Mouse (Mus musculus) limb, embryonic 15.5 days (tissue): Measurements from ENCODE around the gene Tnnt3. TPM values are rescaled to one million over a fixed set of nuclear protein-coding genes. Genes with fewer than 3 reads are reported as not detected.

ENCODE experiments used
- ATAC-seq: fragments of 200-750 bp; cut with Nextera tagmentation; 2 replicates; pipeline ENCODE4 v1.8.0; 2017; ENCODE audit warnings: low read depth, moderate TSS enrichment; ENCODE audit not compliant: insufficient number of reproducible peaks, low FRiP score, low TSS enrichment
- H3K27ac ChIP-seq: fragments of 300-500 bp; sonication (generic); 2 replicates; pipeline ENCODE4 v1.5.1; 2015; ENCODE audit warnings: moderate library complexity, mild to moderate bottlenecking, inconsistent platforms
- H3K27me3 ChIP-seq: fragments of 300-500 bp; sonication (generic); 2 replicates; pipeline ENCODE4 v1.6.1; 2015; ENCODE audit warnings: inconsistent platforms
- H3K36me3 ChIP-seq: fragments of 300-500 bp; sonication (generic); 2 replicates; pipeline ENCODE4 v1.6.1; 2015; ENCODE audit warnings: inconsistent platforms
- H3K4me1 ChIP-seq: fragments of 300-500 bp; sonication (generic); 2 replicates; pipeline ENCODE4 v1.6.1; 2015; ENCODE audit warnings: inconsistent platforms
- H3K4me2 ChIP-seq: fragments of 300-500 bp; sonication (generic); 2 replicates; pipeline ENCODE4 v1.6.1; 2015; ENCODE audit warnings: mild to moderate bottlenecking, inconsistent platforms
- H3K4me3 ChIP-seq: fragments of 300-500 bp; sonication (generic); 2 replicates; pipeline ENCODE4 v1.5.1; 2015; ENCODE audit warnings: mild to moderate bottlenecking, inconsistent platforms
- H3K9ac ChIP-seq: fragments of 300-500 bp; sonication (generic); 2 replicates; pipeline ENCODE4 v1.6.1; 2015; ENCODE audit warnings: inconsistent platforms
- H3K9me3 ChIP-seq: fragments of 300-500 bp; sonication (generic); 2 replicates; pipeline ENCODE4 v1.6.1; 2016; ENCODE audit warnings: inconsistent platforms
- WGBS: fragments of 180-500 bp; shearing (Covaris S2); methylation state at CpG from one replicate; pipeline ENCODE4 v1.1.7; 2015; 5-methylcytosine and 5-hydroxymethylcytosine counted together
- polyA plus RNA-seq: library from polyadenylated mRNA; unstranded; fragments of >200 nt; fragmentation: Nextera tagmentation; extraction: Ambion mirVana; gene quantifications from 2 replicates; pipeline ENCODE4 v1.2.1, GENCODE M21; 2015

The Tnnt3 gene
- polyA plus RNA-seq, 1 experiment from 2014 or later, result 154 TPM

GRCm38 (mm10) chr7:142558511-142559146, 60.0 kb downstream of the Tnnt3 start:
- no peak overlapping the region for H3K9ac ChIP-seq
- H3K27me3 ChIP-seq, result no peaks in the 10 kb centered on the region
- WGBS, result 88% methylated on average over 9 of the region's 9 CpGs
- ATAC-seq, result no peak
- H3K4me2 ChIP-seq, result no peak overlapping the region
- peaks cover 60% of the 10 kb centered on the region for H3K4me1 ChIP-seq
- H3K27ac ChIP-seq, result 0 out of 2 replicates have a peak overlapping the region, but pooled peaks have one; percentile 11
- H3K4me3 ChIP-seq, result no peak overlapping the region
- H3K36me3 ChIP-seq, result no peaks in the 10 kb centered on the region
- no peaks in the 10 kb centered on the region for H3K9me3 ChIP-seq

DNA sequence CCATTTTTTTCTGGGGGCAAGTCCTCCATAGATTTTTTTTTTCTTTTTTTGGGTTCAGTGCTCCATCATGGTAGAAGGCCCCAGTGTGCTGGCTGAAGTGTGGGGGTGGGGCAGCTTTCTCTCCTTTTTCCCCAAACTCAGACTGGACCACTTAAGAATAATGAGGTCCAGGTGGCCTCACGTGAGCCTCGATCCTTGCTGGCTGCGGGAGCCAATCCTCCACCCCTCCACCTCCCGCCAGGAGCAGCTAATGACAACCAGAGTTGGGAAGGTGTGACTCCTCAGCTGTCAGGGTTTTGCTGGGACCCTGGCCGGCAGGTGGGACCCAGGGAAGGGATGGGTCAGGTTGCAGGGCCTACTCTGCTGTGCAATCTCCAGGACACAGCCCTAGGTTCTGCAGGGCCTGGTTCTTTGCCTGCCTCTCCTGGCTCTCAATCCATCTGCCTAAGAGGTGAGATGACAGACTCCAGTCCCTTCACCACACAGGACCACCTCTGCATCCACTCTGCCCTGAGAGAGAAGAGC, 61.1 kb downstream of the Tnnt3 start:
- ATAC-seq, result no peak
- H3K9ac ChIP-seq, result no peak overlapping the region
- no peaks in the 10 kb centered on the region for H3K27me3 ChIP-seq
- no peak overlapping the region for H3K4me2 ChIP-seq
- no peak overlapping the region for H3K4me3 ChIP-seq
- peaks cover 59% of the 10 kb centered on the region for H3K4me1 ChIP-seq
- no peaks in the 10 kb centered on the region for H3K9me3 ChIP-seq
- WGBS, result 22% methylated on average over 5 of the region's 5 CpGs
- peak overlapping the region; percentile 54 for H3K27ac ChIP-seq
- no peaks in the 10 kb centered on the region for H3K36me3 ChIP-seq

GRCm38 (mm10) chr7:142560942-142561855, 62.6 kb downstream of the Tnnt3 start:
- H3K4me1 ChIP-seq, result peaks cover 58% of the 10 kb centered on the region

DNA sequence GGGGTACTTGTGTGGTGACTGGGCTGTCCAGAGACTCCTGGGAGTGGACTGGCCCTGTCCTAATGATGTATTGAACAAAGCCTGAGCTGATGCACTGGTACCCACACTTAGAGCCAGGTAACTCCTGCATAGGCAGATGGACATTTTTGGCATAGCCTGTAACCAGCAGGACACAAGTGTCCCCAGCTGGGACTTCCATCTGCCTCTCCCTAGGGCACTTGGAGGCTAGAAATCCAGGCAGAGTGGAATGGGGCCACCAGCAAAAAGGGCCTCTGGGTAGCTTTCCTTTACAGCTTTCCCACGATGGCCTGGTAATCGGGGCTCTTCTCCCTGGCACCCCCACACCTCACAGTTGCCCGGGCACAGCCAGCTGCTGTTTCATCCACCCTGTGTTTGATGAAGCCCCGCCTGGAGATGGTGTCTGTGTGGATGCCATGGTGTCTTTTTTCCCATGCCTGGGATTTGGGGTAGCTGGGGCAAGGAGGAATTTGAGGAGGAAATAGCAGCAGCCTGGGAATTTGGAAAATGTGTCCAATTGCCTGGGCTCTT, 63.3 kb downstream of the Tnnt3 start:
- ATAC-seq, result no peak
- peak overlapping the region; percentile 63 for H3K27ac ChIP-seq
- no peaks in the 10 kb centered on the region for H3K9me3 ChIP-seq
- no peaks in the 10 kb centered on the region for H3K27me3 ChIP-seq
- H3K4me1 ChIP-seq, result peaks cover 58% of the 10 kb centered on the region
- H3K9ac ChIP-seq, result no peak overlapping the region
- no peak overlapping the region for H3K4me2 ChIP-seq
- 36% methylated on average over 4 of the region's 4 CpGs for WGBS
- H3K4me3 ChIP-seq, result no peak overlapping the region
- no peaks in the 10 kb centered on the region for H3K36me3 ChIP-seq

More at GRCm38 (mm10) chr7:142560942-142561855, 62.6 kb downstream of the Tnnt3 start:
- no peaks in the 10 kb centered on the region for H3K36me3 ChIP-seq
- 38% methylated on average over 18 of the region's 18 CpGs for WGBS
- ATAC-seq, result no peak
- H3K27me3 ChIP-seq, result no peaks in the 10 kb centered on the region
- no peak overlapping the region for H3K4me2 ChIP-seq
- H3K4me3 ChIP-seq, result no peak overlapping the region
- H3K27ac ChIP-seq, result peak overlapping the region; percentile 63; the same call in 1 of the 2 replicates
- H3K9me3 ChIP-seq, result no peaks in the 10 kb centered on the region
- H3K9ac ChIP-seq, result no peak overlapping the region

GRCm38 (mm10) chr7:142563168-142563567, 64.5 kb downstream of the Tnnt3 start:
- peaks cover 52% of the 10 kb centered on the region for H3K4me1 ChIP-seq
- H3K4me2 ChIP-seq, result no peak overlapping the region
- ATAC-seq, result no peak
- H3K36me3 ChIP-seq, result no peaks in the 10 kb centered on the region
- H3K27me3 ChIP-seq, result no peaks in the 10 kb centered on the region
- H3K9me3 ChIP-seq, result no peaks in the 10 kb centered on the region
- H3K27ac ChIP-seq, result no peak overlapping the region
- 37% methylated on average over 6 of the region's 6 CpGs for WGBS
- no peak overlapping the region for H3K9ac ChIP-seq
- no peak overlapping the region for H3K4me3 ChIP-seq

- Histone ChIP-seq H3K4me3 (no peak overlapping the region), H3K9me3 (no peaks in the 10 kb centered on the region), H3K4me2 (no peak overlapping the region), H3K4me1 (peaks cover 60% of the 10 kb centered on the region), H3K9ac (no peak overlapping the region), H3K27me3 (no peaks in the 10 kb centered on the region), H3K27ac (no peak overlapping the region), H3K36me3 (no peaks in the 10 kb centered on the region)
- no peak for ATAC-seq
- WGBS, result 40% methylated on average over 11 of the region's 11 CpGs
These were observed 66.5 kb downstream of the Tnnt3 start for GRCm38 (mm10) chr7:142564955-142565643.

Other genes starting within 250 kb of the Tnnt3 start
- not detected in 2 replicates for gene Gm2431, start 240.5 kb upstream of the Tnnt3 start, polyA plus RNA-seq
- not detected in 2 replicates for gene Gm4559, start 224.5 kb upstream of the Tnnt3 start, polyA plus RNA-seq
- gene Krtap5-1, start 201.7 kb upstream of the Tnnt3 start, polyA plus RNA-seq, result not detected in 2 replicates
- not detected in 2 replicates for gene Krtap5-4, start 195.3 kb upstream of the Tnnt3 start, polyA plus RNA-seq
- 4.0 and 4.6 TPM in 2 replicates for gene Ifitm10, start 125.1 kb upstream of the Tnnt3 start, polyA plus RNA-seq
- not detected in 2 replicates for gene Gm49369, start 116.2 kb upstream of the Tnnt3 start, polyA plus RNA-seq
- gene Ctsd, start 110.8 kb upstream of the Tnnt3 start, polyA plus RNA-seq, result 392 and 426 TPM in 2 replicates
- gene Syt8, start 64.0 kb upstream of the Tnnt3 start, polyA plus RNA-seq, result 6.3 and 6.7 TPM in 2 replicates
- 136 and 529 TPM in 2 replicates for gene Tnni2, start 57.0 kb upstream of the Tnnt3 start, polyA plus RNA-seq
- gene Lsp1, start 38.0 kb upstream of the Tnnt3 start, polyA plus RNA-seq, result 57.3 and 63.3 TPM in 2 replicates
- gene Mrpl23, start 33.9 kb downstream of the Tnnt3 start, polyA plus RNA-seq, result 28.8 and 30.5 TPM in 2 replicates
- 1,279 and 1,432 TPM in 2 replicates for gene Igf2, start 168.0 kb downstream of the Tnnt3 start, polyA plus RNA-seq
- gene Gm49394, start 171.1 kb downstream of the Tnnt3 start, polyA plus RNA-seq, result 0.31 and 0.82 TPM in 2 replicates
- 0.87 TPM in 1 of 2 replicates, not detected in the other for gene Ins2, start 244.5 kb downstream of the Tnnt3 start, polyA plus RNA-seq